Mouse (Mus musculus) embryonic facial prominence, embryonic 13.5 days (tissue): ENCODE data around the gene Brd3os. TPM values are rescaled to one million over a fixed set of nuclear protein-coding genes. Genes with fewer than 3 reads are reported as not detected.

ENCODE experiments used
- ATAC-seq: fragments of 200-750 bp; cut with Nextera tagmentation; 2 replicates; pipeline ENCODE4 v1.8.0; 2017; ENCODE audit warnings: low read depth; ENCODE audit not compliant: insufficient number of reproducible peaks, insufficient read depth, low FRiP score, low TSS enrichment
- H3K27ac ChIP-seq: fragments of 300-500 bp; sonication (generic); 2 replicates; pipeline ENCODE4 v1.5.1; 2015; ENCODE audit warnings: moderate library complexity, mild to moderate bottlenecking, inconsistent platforms
- H3K27me3 ChIP-seq: fragments of 300-500 bp; sonication (generic); 2 replicates; pipeline ENCODE4 v1.6.1; 2015; ENCODE audit warnings: mild to moderate bottlenecking, inconsistent platforms
- H3K36me3 ChIP-seq: fragments of 300-500 bp; sonication (generic); 2 replicates; pipeline ENCODE4 v1.6.1; 2015; ENCODE audit warnings: mild to moderate bottlenecking, inconsistent platforms
- H3K4me1 ChIP-seq: fragments of 300-500 bp; sonication (generic); 2 replicates; pipeline ENCODE4 v1.6.1; 2015; ENCODE audit warnings: inconsistent platforms
- H3K4me2 ChIP-seq: fragments of 300-500 bp; sonication (generic); 2 replicates; pipeline ENCODE4 v1.6.1; 2015; ENCODE audit warnings: moderate library complexity, mild to moderate bottlenecking, inconsistent platforms
- H3K4me3 ChIP-seq: fragments of 300-500 bp; sonication (generic); 2 replicates; pipeline ENCODE4 v1.5.1; 2015; ENCODE audit warnings: mild to moderate bottlenecking, inconsistent platforms
- H3K9ac ChIP-seq: fragments of 300-500 bp; sonication (generic); 2 replicates; pipeline ENCODE4 v1.6.1; 2015; ENCODE audit warnings: mild to moderate bottlenecking, inconsistent platforms
- H3K9me3 ChIP-seq: fragments of 300-500 bp; sonication (generic); 2 replicates; pipeline ENCODE4 v1.6.1; 2016; ENCODE audit warnings: inconsistent platforms
- WGBS: fragments of 180-500 bp; shearing (Covaris S2); methylation state at CpG from one replicate; pipeline ENCODE4 v1.1.7; 2015; ENCODE audit warnings: mixed read lengths; 5-methylcytosine and 5-hydroxymethylcytosine counted together
- polyA plus RNA-seq: library from polyadenylated mRNA; unstranded; fragments of >200 nt; fragmentation: Nextera tagmentation; extraction: Ambion mirVana; gene quantifications from 2 replicates; pipeline ENCODE4 v1.2.1, GENCODE M21; 2015

Gene Brd3os
- 15.4 and 15.7 TPM in 2 replicates for polyA plus RNA-seq

GRCm38 (mm10) chr2:27441767-27442707, at the start of gene Brd3os:
Brd3os (plus strand) TSS chr2:27442324.
- Histone ChIP-seq H3K27me3 (no peaks in the 10 kb centered on the region), H3K4me2 (peak within 1 kb of the TSS; percentile 81), H3K4me3 (peak within 1 kb of the TSS; percentile 66), H3K9me3 (no peaks in the 10 kb centered on the region), H3K27ac (peak within 1 kb of the TSS; percentile 87), H3K4me1 (peaks cover 19% of the 10 kb centered on the region), H3K9ac (peak within 1 kb of the TSS; percentile 79), H3K36me3 (peaks cover 30% of the 10 kb centered on the region)
- ATAC-seq, result peak; percentile 88
- WGBS, result 2% methylated on average over 36 of the region's 36 CpGs

GRCm38 (mm10) chr2:27394158-27394832, 47.8 kb upstream of the Brd3os start:
- peaks cover 68% of the 10 kb centered on the region for H3K4me1 ChIP-seq

GRCm38 (mm10) chr2:27396656-27397440, 45.3 kb upstream of the Brd3os start:
- no peak for ATAC-seq
- Histone ChIP-seq H3K4me2 (no peak overlapping the region), H3K36me3 (peaks cover 8% of the 10 kb centered on the region), H3K9ac (no peak overlapping the region), H3K4me1 (peaks cover 45% of the 10 kb centered on the region), H3K27ac (no peak overlapping the region), H3K4me3 (no peak overlapping the region), H3K27me3 (no peaks in the 10 kb centered on the region), H3K9me3 (0 out of 2 replicates have a peak, but pooled peaks cover 9% of the 10 kb centered on the region)
- WGBS, result 60% methylated on average over 17 of the region's 17 CpGs

More at GRCm38 (mm10) chr2:27394158-27394832, 47.8 kb upstream of the Brd3os start:
- no peak for ATAC-seq
- no peaks in the 10 kb centered on the region for H3K27me3 ChIP-seq
- no peak overlapping the region for H3K9ac ChIP-seq
- 0 out of 2 replicates have a peak, but pooled peaks cover 4% of the 10 kb centered on the region for H3K9me3 ChIP-seq
- no peak overlapping the region for H3K27ac ChIP-seq
- no peak overlapping the region for H3K4me3 ChIP-seq
- H3K36me3 ChIP-seq, result peaks cover 4% of the 10 kb centered on the region
- WGBS, result 62% methylated on average over 10 of the region's 10 CpGs
- no peak overlapping the region for H3K4me2 ChIP-seq

- WGBS, result 94% methylated on average over 2 of the region's 2 CpGs
- H3K4me1 ChIP-seq, result peaks cover 42% of the 10 kb centered on the region
- no peak overlapping the region for H3K27ac ChIP-seq
- no peak overlapping the region for H3K4me3 ChIP-seq
- no peaks in the 10 kb centered on the region for H3K27me3 ChIP-seq
- ATAC-seq, result no peak
- H3K9me3 ChIP-seq, result 0 out of 2 replicates have a peak, but pooled peaks cover 9% of the 10 kb centered on the region
- peaks cover 8% of the 10 kb centered on the region for H3K36me3 ChIP-seq
- H3K4me2 ChIP-seq, result no peak overlapping the region
- H3K9ac ChIP-seq, result no peak overlapping the region
These were observed 42.0 kb upstream of the Brd3os start for GRCm38 (mm10) chr2:27400083-27400482.

- ATAC-seq, result no peak
- no peak overlapping the region for H3K4me2 ChIP-seq
- no peaks in the 10 kb centered on the region for H3K27me3 ChIP-seq
- H3K27ac ChIP-seq, result no peak overlapping the region
- peaks cover 35% of the 10 kb centered on the region for H3K4me1 ChIP-seq
- 0 out of 2 replicates have a peak, but pooled peaks cover 9% of the 10 kb centered on the region for H3K9me3 ChIP-seq
- H3K4me3 ChIP-seq, result no peak overlapping the region
- no peak overlapping the region for H3K9ac ChIP-seq
- H3K36me3 ChIP-seq, result peaks cover 8% of the 10 kb centered on the region
- 75% methylated on average over 2 of the region's 2 CpGs for WGBS
These were observed 40.6 kb upstream of the Brd3os start for GRCm38 (mm10) chr2:27401544-27401943.

GRCm38 (mm10) chr2:27404375-27405093, 37.6 kb upstream of the Brd3os start:
- 0 out of 2 replicates have a peak overlapping the region, but pooled peaks have one; percentile 27 for H3K9ac ChIP-seq
- peaks cover 1% of the 10 kb centered on the region; the same call in 1 of the 2 replicates for H3K36me3 ChIP-seq
- no peak overlapping the region for H3K4me3 ChIP-seq
- H3K27ac ChIP-seq, result 0 out of 2 replicates have a peak overlapping the region, but pooled peaks have one; percentile 23
- peaks cover 34% of the 10 kb centered on the region for H3K4me1 ChIP-seq
- no peak overlapping the region for H3K4me2 ChIP-seq
- WGBS, result 29% methylated on average over 6 of the region's 6 CpGs
- H3K9me3 ChIP-seq, result 0 out of 2 replicates have a peak, but pooled peaks cover 3% of the 10 kb centered on the region
- no peaks in the 10 kb centered on the region for H3K27me3 ChIP-seq
- ATAC-seq, result no peak

GRCm38 (mm10) chr2:27405094-27405884, 36.8 kb upstream of the Brd3os start:
- Histone ChIP-seq H3K9ac (0 out of 2 replicates have a peak overlapping the region, but pooled peaks have one; percentile 27), H3K27me3 (no peaks in the 10 kb centered on the region), H3K36me3 (no peaks in the 10 kb centered on the region), H3K4me1 (peaks cover 35% of the 10 kb centered on the region), H3K4me3 (no peak overlapping the region), H3K4me2 (no peak overlapping the region), H3K27ac (peak overlapping the region; percentile 23; the same call in 1 of the 2 replicates), H3K9me3 (no peaks in the 10 kb centered on the region)
- no peak for ATAC-seq
- 48% methylated on average over 5 of the region's 5 CpGs for WGBS

GRCm38 (mm10) chr2:27406928-27407327, 35.2 kb upstream of the Brd3os start:
- Histone ChIP-seq H3K9me3 (no peaks in the 10 kb centered on the region), H3K4me3 (no peak overlapping the region), H3K9ac (no peak overlapping the region), H3K36me3 (no peaks in the 10 kb centered on the region), H3K4me1 (peaks cover 49% of the 10 kb centered on the region), H3K27ac (no peak overlapping the region), H3K27me3 (no peaks in the 10 kb centered on the region), H3K4me2 (no peak overlapping the region)
- ATAC-seq, result no peak
- 80% methylated on average over 5 of the region's 5 CpGs for WGBS

GRCm38 (mm10) chr2:27408194-27408593, 33.9 kb upstream of the Brd3os start:
- no peak overlapping the region for H3K4me2 ChIP-seq
- H3K27ac ChIP-seq, result no peak overlapping the region
- no peak overlapping the region for H3K9ac ChIP-seq
- no peaks in the 10 kb centered on the region for H3K9me3 ChIP-seq
- H3K4me1 ChIP-seq, result peaks cover 60% of the 10 kb centered on the region
- 66% methylated on average over 3 of the region's 3 CpGs for WGBS
- no peaks in the 10 kb centered on the region for H3K27me3 ChIP-seq
- H3K36me3 ChIP-seq, result no peaks in the 10 kb centered on the region
- H3K4me3 ChIP-seq, result no peak overlapping the region
- no peak for ATAC-seq
